Mouse (Mus musculus): ENCODE data around the gene Ggt6. TPM values are rescaled to one million over a fixed set of nuclear protein-coding genes. Genes with fewer than 3 reads are reported as not detected.

Gene Ggt6
- polyA plus RNA-seq, 1 experiment, result not detected

- peaks cover 17% of the 10 kb centered on the region for H3K4me1 ChIP-seq
- no peak for TF ChIP-seq FLI1 (IDR thresholded peaks at IDR 0.05; ENCODE audit: low read length)
- no peak for TF ChIP-seq GATA1 (IDR thresholded peaks at IDR 0.05; ENCODE audit: borderline replicate concordance, low read length)
- peaks cover 7% of the 10 kb centered on the region for H3K9me3 ChIP-seq
- H3K27me3 ChIP-seq (replicated peaks), result peaks cover 84% of the 10 kb centered on the region
- no peaks in the 10 kb centered on the region for H3K36me3 ChIP-seq (replicated peaks; ENCODE audit: low read length)
- no peak overlapping the region for H3K4me3 ChIP-seq (replicated peaks)
Measured at GRCm38 (mm10) chr11:72397811-72398525, 37.4 kb upstream of the Ggt6 start.

- Histone ChIP-seq H3K4me3 (replicated peaks) (no peak overlapping the region), H3K4me1 (no peaks in the 10 kb centered on the region), H3K36me3 (replicated peaks; ENCODE audit: low read length) (no peaks in the 10 kb centered on the region), H3K9me3 (peaks cover 7% of the 10 kb centered on the region), H3K27me3 (replicated peaks) (peaks cover 87% of the 10 kb centered on the region)
- no peak for TF ChIP-seq GATA1 (IDR thresholded peaks at IDR 0.05; ENCODE audit: borderline replicate concordance, low read length)
- no peak for TF ChIP-seq FLI1 (IDR thresholded peaks at IDR 0.05; ENCODE audit: low read length)
Measured at GRCm38 (mm10) chr11:72401068-72401467, 34.3 kb upstream of the Ggt6 start.

- H3K27me3 ChIP-seq (replicated peaks), result peaks cover 87% of the 10 kb centered on the region
Measured at GRCm38 (mm10) chr11:72402017-72402416, 33.3 kb upstream of the Ggt6 start.

GRCm38 (mm10) chr11:72402969-72403368 is 32.4 kb upstream of the Ggt6 start:
- Histone ChIP-seq H3K4me3 (replicated peaks) (no peak overlapping the region), H3K4me1 (no peaks in the 10 kb centered on the region), H3K9me3 (peaks cover 7% of the 10 kb centered on the region), H3K27me3 (replicated peaks) (peaks cover 87% of the 10 kb centered on the region), H3K36me3 (replicated peaks; ENCODE audit: low read length) (no peaks in the 10 kb centered on the region)
- TF ChIP-seq GATA1 (IDR thresholded peaks at IDR 0.05; ENCODE audit: borderline replicate concordance, low read length), result no peak

More at GRCm38 (mm10) chr11:72402017-72402416, 33.3 kb upstream of the Ggt6 start:
- Histone ChIP-seq H3K36me3 (replicated peaks; ENCODE audit: low read length) (no peaks in the 10 kb centered on the region), H3K9me3 (peaks cover 7% of the 10 kb centered on the region), H3K4me1 (no peaks in the 10 kb centered on the region), H3K4me3 (replicated peaks) (no peak overlapping the region)
- TF ChIP-seq GATA1 (IDR thresholded peaks at IDR 0.05; ENCODE audit: borderline replicate concordance, low read length) (no peak), FLI1 (IDR thresholded peaks at IDR 0.05; ENCODE audit: low read length) (no peak)

- H3K9me3 ChIP-seq, result no peaks in the 10 kb centered on the region
- TF ChIP-seq GATA1 (IDR thresholded peaks at IDR 0.05; ENCODE audit: borderline replicate concordance, low read length), result no peak
- no peak for TF ChIP-seq FLI1 (IDR thresholded peaks at IDR 0.05; ENCODE audit: low read length)
- H3K4me1 ChIP-seq, result peaks cover 3% of the 10 kb centered on the region; the same call in 1 of the 2 replicates
- no peaks in the 10 kb centered on the region for H3K36me3 ChIP-seq (replicated peaks; ENCODE audit: low read length)
- H3K27me3 ChIP-seq (replicated peaks), result peaks cover 94% of the 10 kb centered on the region
- H3K4me3 ChIP-seq (replicated peaks), result no peak overlapping the region
Measured at GRCm38 (mm10) chr11:72405532-72405931, 29.8 kb upstream of the Ggt6 start.

GRCm38 (mm10) chr11:72406079-72406675 is 29.1 kb upstream of the Ggt6 start:
- no peaks in the 10 kb centered on the region for H3K9me3 ChIP-seq
- no peaks in the 10 kb centered on the region for H3K36me3 ChIP-seq (replicated peaks; ENCODE audit: low read length)
- peaks cover 94% of the 10 kb centered on the region for H3K27me3 ChIP-seq (replicated peaks)
- peaks cover 9% of the 10 kb centered on the region for H3K4me1 ChIP-seq
- no peak overlapping the region for H3K4me3 ChIP-seq (replicated peaks)
- no peak for TF ChIP-seq FLI1 (IDR thresholded peaks at IDR 0.05; ENCODE audit: low read length)
- TF ChIP-seq GATA1 (IDR thresholded peaks at IDR 0.05; ENCODE audit: borderline replicate concordance, low read length), result no peak

- peaks cover 98% of the 10 kb centered on the region for H3K27me3 ChIP-seq (replicated peaks)
- no peak overlapping the region for H3K4me3 ChIP-seq (replicated peaks)
- H3K9me3 ChIP-seq, result no peaks in the 10 kb centered on the region
- peaks cover 17% of the 10 kb centered on the region for H3K4me1 ChIP-seq
- no peak for TF ChIP-seq FLI1 (IDR thresholded peaks at IDR 0.05; ENCODE audit: low read length)
- TF ChIP-seq GATA1 (IDR thresholded peaks at IDR 0.05; ENCODE audit: borderline replicate concordance, low read length), result no peak
- no peaks in the 10 kb centered on the region for H3K36me3 ChIP-seq (replicated peaks; ENCODE audit: low read length)
Measured at GRCm38 (mm10) chr11:72407081-72407480, 28.2 kb upstream of the Ggt6 start.

DNA sequence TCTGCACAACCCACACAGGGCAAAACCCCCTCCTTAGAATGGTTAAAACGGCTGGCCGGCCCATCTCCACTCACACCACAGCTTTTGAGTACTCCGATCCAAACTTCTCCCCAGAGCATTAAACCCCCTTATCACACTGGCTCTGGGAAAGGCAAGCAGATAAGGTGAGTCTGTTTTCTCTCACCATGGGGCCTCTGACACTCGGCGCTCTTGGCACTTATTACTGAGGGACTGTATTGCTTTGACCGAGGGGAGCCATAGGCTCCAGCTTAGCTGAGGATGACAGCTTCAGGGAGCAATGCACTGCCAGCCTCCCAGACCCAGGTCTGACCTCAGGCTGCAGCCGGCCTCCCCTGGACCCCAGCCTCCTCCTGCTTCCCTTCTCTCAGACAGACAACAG is 27.8 kb upstream of the Ggt6 start:
- Histone ChIP-seq H3K4me1 (peaks cover 17% of the 10 kb centered on the region), H3K4me3 (replicated peaks) (no peak overlapping the region), H3K36me3 (replicated peaks; ENCODE audit: low read length) (no peaks in the 10 kb centered on the region), H3K27me3 (replicated peaks) (peaks cover 98% of the 10 kb centered on the region), H3K9me3 (no peaks in the 10 kb centered on the region)
- TF ChIP-seq GATA1 (IDR thresholded peaks at IDR 0.05; ENCODE audit: borderline replicate concordance, low read length), result no peak
- TF ChIP-seq FLI1 (IDR thresholded peaks at IDR 0.05; ENCODE audit: low read length), result no peak

DNA sequence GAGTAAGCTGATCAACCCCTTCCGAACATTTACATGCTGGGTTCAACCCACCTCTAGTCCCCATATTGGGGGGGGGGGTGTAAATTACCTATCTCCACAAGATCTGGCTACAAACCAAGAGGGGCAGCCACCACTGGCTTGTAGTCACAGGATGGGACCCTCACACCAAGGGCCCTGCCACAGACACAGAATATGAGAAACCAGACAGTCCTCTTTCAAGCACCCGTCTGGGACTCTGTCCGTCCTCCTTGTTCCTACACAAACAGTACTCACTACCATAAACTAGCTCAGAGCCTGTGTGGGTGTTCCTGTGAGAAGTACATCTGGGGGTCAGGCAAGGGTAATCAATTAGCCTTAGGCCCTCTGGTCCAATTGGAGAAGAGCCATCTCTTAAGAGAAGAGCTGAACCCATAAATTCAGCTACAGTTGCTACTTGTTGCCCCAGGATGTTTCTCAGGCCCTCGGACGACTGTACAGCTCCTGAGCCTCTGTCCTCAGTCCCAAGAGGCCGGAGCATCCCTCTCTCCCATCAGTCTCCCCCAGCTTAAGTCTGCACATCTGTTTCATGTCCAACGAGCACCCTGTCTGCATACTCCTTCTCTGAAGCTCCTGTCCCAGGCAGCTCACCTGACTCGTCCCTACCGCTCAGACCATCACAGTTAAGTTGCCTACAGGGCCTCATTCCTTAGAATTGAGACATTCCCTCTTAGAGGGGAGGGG is 26.7 kb upstream of the Ggt6 start:
- peaks cover 98% of the 10 kb centered on the region for H3K27me3 ChIP-seq (replicated peaks)
- no peak overlapping the region for H3K4me3 ChIP-seq (replicated peaks)
- H3K4me1 ChIP-seq, result peaks cover 17% of the 10 kb centered on the region
- TF ChIP-seq GATA1 (IDR thresholded peaks at IDR 0.05; ENCODE audit: borderline replicate concordance, low read length) (no peak), FLI1 (IDR thresholded peaks at IDR 0.05; ENCODE audit: low read length) (no peak)
- no peaks in the 10 kb centered on the region for H3K9me3 ChIP-seq
- no peaks in the 10 kb centered on the region for H3K36me3 ChIP-seq (replicated peaks; ENCODE audit: low read length)
